Mouse (Mus musculus) embryo, embryonic 11 days (tissue): ENCODE data around the gene Rbm25.
"Not testable (repeated sequence)": the region's sequence is repeated elsewhere in the genome, so short reads cannot be mapped to it uniquely, and the experiment has no call there.

Source experiments
- DNase-seq: peaks from one replicate; pipeline ENCODE4 v3.0.0-alpha.2; 2015

The Rbm25 gene

GRCm38 (mm10) chr12:83630936-83631335, at the start of gene Rbm25:
Rbm25 (plus strand) TSS chr12:83631236.
- DNase-seq: not testable (repeated sequence)

- no peak for DNase-seq
These were observed 48.9 kb upstream of the Rbm25 start for GRCm38 (mm10) chr12:83582106-83582505.

GRCm38 (mm10) chr12:83582747-83583146, 48.3 kb upstream of the Rbm25 start:
- DNase-seq: peak; percentile 10

- no peak for DNase-seq
These were observed 44.4 kb upstream of the Rbm25 start for GRCm38 (mm10) chr12:83586628-83587027.

- no peak for DNase-seq
These were observed 39.1 kb upstream of the Rbm25 start for GRCm38 (mm10) chr12:83591754-83592501.

GRCm38 (mm10) chr12:83594454-83595040, 36.5 kb upstream of the Rbm25 start:
- no peak for DNase-seq

- DNase-seq: no peak
These were observed 34.7 kb upstream of the Rbm25 start for GRCm38 (mm10) chr12:83596191-83596954.

GRCm38 (mm10) chr12:83597025-83597501, 34.0 kb upstream of the Rbm25 start, which contains the start of gene Zfyve1:
Zfyve1 (minus strand) TSS chr12:83597222.
- peak; percentile 97 for DNase-seq

GRCm38 (mm10) chr12:83597881-83598280, 33.2 kb upstream of the Rbm25 start:
- DNase-seq: no peak

- DNase-seq: no peak
These were observed 28.8 kb upstream of the Rbm25 start for GRCm38 (mm10) chr12:83602285-83602684.

- not testable (repeated sequence) for DNase-seq
These were observed 24.6 kb upstream of the Rbm25 start for GRCm38 (mm10) chr12:83606411-83606810.

GRCm38 (mm10) chr12:83617261-83617660, 13.8 kb upstream of the Rbm25 start:
- DNase-seq: no peak

- no peak for DNase-seq
These were observed 12.1 kb upstream of the Rbm25 start for GRCm38 (mm10) chr12:83618981-83619380.

GRCm38 (mm10) chr12:83620694-83621093, 10.3 kb upstream of the Rbm25 start:
- DNase-seq: not testable (repeated sequence)

GRCm38 (mm10) chr12:83622031-83622755, 8.8 kb upstream of the Rbm25 start:
- DNase-seq: no peak

GRCm38 (mm10) chr12:83624321-83624720, 6.7 kb upstream of the Rbm25 start:
- DNase-seq: no peak

GRCm38 (mm10) chr12:83631743-83632679, 975 bp downstream of the Rbm25 start:
- DNase-seq: peak; percentile 97

GRCm38 (mm10) chr12:83632680-83633025, 1.6 kb downstream of the Rbm25 start:
- DNase-seq: peak; percentile 70

- DNase-seq: no peak
These were observed 2.8 kb downstream of the Rbm25 start for GRCm38 (mm10) chr12:83633807-83634206.

- DNase-seq: no peak
These were observed 10.2 kb downstream of the Rbm25 start for GRCm38 (mm10) chr12:83641233-83641632.

GRCm38 (mm10) chr12:83643116-83643515, 12.1 kb downstream of the Rbm25 start:
- no peak for DNase-seq

GRCm38 (mm10) chr12:83650346-83650745, 19.3 kb downstream of the Rbm25 start:
- no peak for DNase-seq
